ENCODE assay signal across 28 mouse cellular contexts in the genomic region with DNA sequence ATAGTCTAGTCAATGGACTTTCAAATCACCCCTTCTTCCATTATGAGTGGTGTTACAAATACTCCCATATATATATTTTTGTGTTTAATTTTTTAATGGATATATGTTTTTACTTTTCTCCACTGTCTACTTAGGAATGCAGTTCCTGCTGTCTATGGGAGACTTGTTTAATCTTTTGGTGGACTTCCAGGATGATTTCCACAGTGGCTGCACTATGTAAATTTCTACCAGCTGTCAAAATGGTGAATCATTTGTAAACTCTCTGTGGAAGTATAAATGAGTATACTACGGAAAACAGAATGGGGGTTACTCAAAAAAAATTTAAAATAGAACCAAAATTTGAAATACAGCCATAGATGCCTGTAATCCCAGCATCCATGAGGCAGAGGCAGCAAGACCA. TPM values are rescaled to one million over a fixed set of nuclear protein-coding genes. Genes with fewer than 3 reads are reported as not detected.
"Had no signal": no experiment of that assay in that cellular context is flagged by ENCODE, and none has a peak within 500 bp of the region (broad histone marks: within the 10 kb centered on the region; RNA-seq: fewer than 3 reads in every experiment).

No protein-coding gene starts in this region.

- H3K4me3 ChIP-seq: heart, embryonic 10.5 days; heart, embryonic 12.5 days; hindbrain, embryonic 12.5 days; intestine, embryonic 15.5 days; layer of hippocampus, adult 2 months; left cerebral cortex, adult 2 months; limb, embryonic 10.5 days; limb, embryonic 12.5 days; liver, embryonic 13.5 days; liver, embryonic 15.5 days had no signal

- H3K27ac ChIP-seq: heart, embryonic 10.5 days; hindbrain, embryonic 12.5 days; hindbrain, embryonic 14.5 days; intestine, embryonic 15.5 days; layer of hippocampus, adult 2 months; left cerebral cortex, adult 2 months; limb, embryonic 10.5 days; limb, embryonic 12.5 days; liver, embryonic 13.5 days; liver, embryonic 15.5 days had no signal

- DNase-seq: gastrocnemius, postnatal 14 days; gastrocnemius, postnatal 36 days; heart, adult 18-20 months; heart, postnatal 10 days; heart, postnatal 36 days; kidney, adult 18-20 months; kidney, adult 8-10 months; kidney, postnatal 10 days; kidney, postnatal 25 days; kidney, postnatal 4 days; liver; liver, embryonic 13.5 days; liver, postnatal 0 days had no signal

- H3K4me2 ChIP-seq: heart, embryonic 12.5 days; hindbrain, embryonic 12.5 days; hindbrain, embryonic 14.5 days; intestine, embryonic 15.5 days; limb, embryonic 12.5 days; liver, embryonic 11.5 days; liver, embryonic 13.5 days; liver, embryonic 15.5 days had no signal

- H3K9me3 ChIP-seq: heart, embryonic 10.5 days; heart, embryonic 12.5 days; hindbrain, embryonic 12.5 days; intestine, embryonic 15.5 days; limb, embryonic 10.5 days; limb, embryonic 12.5 days; liver, embryonic 13.5 days; liver, embryonic 15.5 days had no signal

- H3K27me3 ChIP-seq: heart, embryonic 12.5 days; hindbrain, embryonic 12.5 days; intestine, embryonic 15.5 days; limb, embryonic 12.5 days; liver, embryonic 13.5 days; liver, embryonic 15.5 days had no signal

- ATAC-seq: hindbrain, embryonic 16.5 days; inflammation-experienced regulatory T-cells, adult 6 months; intestine, embryonic 15.5 days; intestine, postnatal 0 days; liver, postnatal 0 days had no signal

- H3K36me3 ChIP-seq: heart, embryonic 10.5 days; heart, embryonic 12.5 days; hindbrain, embryonic 12.5 days; intestine, embryonic 15.5 days; limb, embryonic 10.5 days; limb, embryonic 12.5 days; liver, embryonic 13.5 days; liver, embryonic 15.5 days had no signal

- H3K4me1 ChIP-seq: heart, embryonic 10.5 days; heart, embryonic 12.5 days; hindbrain, embryonic 12.5 days; intestine, embryonic 15.5 days; limb, embryonic 10.5 days; limb, embryonic 12.5 days; liver, embryonic 13.5 days; liver, embryonic 15.5 days had no signal

- H3K9ac ChIP-seq: heart, embryonic 12.5 days; hindbrain, embryonic 12.5 days; hindbrain, embryonic 14.5 days; intestine, embryonic 15.5 days; limb, embryonic 12.5 days; liver, embryonic 13.5 days; liver, embryonic 15.5 days; liver, postnatal 0 days had no signal

RNA-seq across cellular contexts. Expression of a gene that starts 15.7 kb away (rescaled TPM):
- total RNA-seq: hematopoietic stem cell, adult 5-6 weeks had no signal
